Mouse (Mus musculus): ENCODE results near the gene Lgals8. TPM values are rescaled to one million over a fixed set of nuclear protein-coding genes. Genes with fewer than 3 reads are reported as not detected.

The Lgals8 gene
- polyA plus RNA-seq, 1 experiment from 2014 or later = 7.8 TPM

DNA sequence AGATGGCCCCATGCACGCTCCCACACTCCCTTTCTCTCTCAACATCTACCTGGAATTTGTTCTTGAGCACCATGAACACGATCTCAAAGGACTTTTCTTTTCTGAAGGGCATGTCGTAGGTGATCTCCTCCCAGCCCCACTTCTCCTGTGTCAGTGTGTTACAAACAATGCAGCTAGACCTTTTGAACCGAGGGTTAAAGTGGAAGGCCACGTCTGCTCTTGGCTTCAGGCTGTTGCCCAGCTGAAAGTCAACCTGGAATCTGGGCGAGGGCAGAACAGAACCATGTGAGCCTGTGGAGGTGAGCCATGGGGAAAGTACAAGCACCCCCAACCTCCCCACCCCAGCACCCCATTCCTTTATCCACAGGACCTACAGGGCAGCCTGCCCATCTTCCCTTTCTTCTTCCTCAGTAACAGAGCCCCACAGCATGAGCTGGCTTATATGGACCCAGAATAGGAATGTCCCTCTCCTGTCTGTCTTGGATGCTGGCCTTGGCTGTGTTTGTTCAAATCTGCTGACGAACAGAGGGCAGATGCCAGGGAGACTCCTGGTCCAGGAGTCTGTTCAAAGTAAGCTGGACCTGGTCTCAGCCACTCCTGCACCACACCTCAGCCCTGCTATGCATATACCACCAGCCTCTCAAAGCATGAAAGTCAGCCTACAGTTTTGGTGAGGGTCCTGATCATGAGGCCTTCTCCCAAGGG is 9.9 kb downstream of the Lgals8 start:
- WGBS = 82% methylated on average over 7 of the region's 7 CpGs
- DNase-seq (ENCODE audit: low spot score) = no peak
- H3K4me1 ChIP-seq = no peaks in the 10 kb centered on the region
- no peak overlapping the region for H3K4me3 ChIP-seq
- no peaks in the 10 kb centered on the region for H3K27me3 ChIP-seq (ENCODE audit: low read depth, poor library complexity, severe bottlenecking)
- no peak overlapping the region for H3K27ac ChIP-seq (replicated peaks)
- no peaks in the 10 kb centered on the region for H3K9me3 ChIP-seq (replicated peaks)
- no peaks in the 10 kb centered on the region for H3K36me3 ChIP-seq

DNA sequence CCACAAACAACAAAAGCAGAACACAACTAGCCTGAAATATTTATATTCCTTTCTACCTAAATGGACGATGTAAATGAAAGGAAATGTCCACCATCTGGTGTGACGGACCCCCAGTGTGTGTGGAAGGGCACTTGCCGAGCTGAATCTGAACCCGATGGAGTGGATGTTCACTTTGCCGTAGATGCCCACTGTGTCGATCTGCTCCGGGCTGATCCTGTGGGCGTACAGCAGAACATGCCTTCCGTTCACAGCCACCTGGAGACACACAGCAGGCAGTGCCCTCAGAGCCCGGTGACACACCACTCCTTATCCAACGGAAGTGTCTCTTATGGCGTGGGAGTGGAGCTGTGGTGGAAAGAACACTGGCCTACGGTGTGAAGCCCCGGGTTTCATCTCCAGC is 11.6 kb downstream of the Lgals8 start:
- Histone ChIP-seq H3K4me3 (no peak overlapping the region), H3K36me3 (no peaks in the 10 kb centered on the region), H3K4me1 (no peaks in the 10 kb centered on the region), H3K27ac (replicated peaks) (no peak overlapping the region), H3K27me3 (ENCODE audit: low read depth, poor library complexity, severe bottlenecking) (no peaks in the 10 kb centered on the region), H3K9me3 (replicated peaks) (no peaks in the 10 kb centered on the region)
- 89% methylated on average over 14 of the region's 14 CpGs for WGBS
- no peak for DNase-seq (ENCODE audit: low spot score)

DNA sequence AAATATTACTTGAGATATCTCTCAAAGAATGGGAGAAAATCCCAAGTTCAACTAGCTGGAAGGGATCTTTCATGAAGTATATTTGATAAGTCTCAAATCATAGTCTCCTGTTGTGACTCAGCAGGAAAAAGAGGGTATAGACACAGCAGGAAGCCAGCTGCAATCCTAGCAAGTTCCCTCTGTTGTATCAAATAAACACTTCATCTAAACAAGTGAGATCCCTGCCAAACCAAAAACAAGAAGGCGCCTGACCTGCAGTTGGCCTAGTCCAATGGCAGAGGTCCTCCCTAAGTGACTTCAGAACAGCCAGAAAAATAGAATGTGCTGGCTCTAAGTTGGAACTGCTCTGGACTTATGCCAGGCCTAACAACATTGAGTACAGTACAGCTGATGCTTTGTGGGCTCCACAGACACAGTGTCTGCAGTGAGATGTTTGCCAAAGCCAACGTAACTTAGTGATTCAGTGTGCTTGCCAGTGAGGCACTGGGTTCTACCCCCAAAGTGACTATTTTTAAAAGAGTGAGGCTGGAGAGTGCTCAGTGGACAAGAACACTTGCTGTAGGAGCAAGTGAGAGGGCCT is 22.6 kb downstream of the Lgals8 start:
- DNase-seq (ENCODE audit: low spot score) = no peak

DNA sequence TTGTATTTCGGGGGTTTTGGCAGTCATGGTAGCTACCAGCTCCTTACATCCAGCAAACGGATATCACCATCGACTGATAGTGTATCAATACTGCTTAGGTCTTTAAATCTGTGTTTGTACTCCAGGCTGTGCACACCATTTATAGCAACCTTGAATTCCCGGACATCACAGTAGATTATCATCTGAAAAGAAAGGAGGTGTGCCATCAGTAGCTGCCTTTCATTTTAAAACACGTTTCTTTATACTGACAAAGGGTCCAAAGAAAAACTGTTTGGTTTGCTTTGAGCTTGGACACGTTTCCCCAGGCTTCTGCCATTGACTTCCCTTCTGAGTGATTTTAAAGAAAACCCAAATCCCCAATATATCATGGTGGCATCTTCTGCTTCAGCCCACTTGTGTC is 23.9 kb downstream of the Lgals8 start:
- peaks cover 57% of the 10 kb centered on the region for H3K36me3 ChIP-seq
- WGBS = 93% methylated on average over 6 of the region's 6 CpGs
- H3K27ac ChIP-seq (replicated peaks) = no peak overlapping the region
- no peak for DNase-seq (ENCODE audit: low spot score)
- no peaks in the 10 kb centered on the region for H3K27me3 ChIP-seq (ENCODE audit: low read depth, poor library complexity, severe bottlenecking)
- no peaks in the 10 kb centered on the region for H3K9me3 ChIP-seq (replicated peaks)
- no peak overlapping the region for H3K4me3 ChIP-seq
- no peaks in the 10 kb centered on the region for H3K4me1 ChIP-seq

More for the DNA sequence above, 22.6 kb downstream of the Lgals8 start:
- Histone ChIP-seq H3K27ac (replicated peaks) (no peak overlapping the region), H3K27me3 (ENCODE audit: low read depth, poor library complexity, severe bottlenecking) (no peaks in the 10 kb centered on the region), H3K9me3 (replicated peaks) (no peaks in the 10 kb centered on the region), H3K4me3 (no peak overlapping the region), H3K36me3 (peaks cover 46% of the 10 kb centered on the region), H3K4me1 (no peaks in the 10 kb centered on the region)
- 89% methylated on average over 2 of the region's 2 CpGs for WGBS

DNA sequence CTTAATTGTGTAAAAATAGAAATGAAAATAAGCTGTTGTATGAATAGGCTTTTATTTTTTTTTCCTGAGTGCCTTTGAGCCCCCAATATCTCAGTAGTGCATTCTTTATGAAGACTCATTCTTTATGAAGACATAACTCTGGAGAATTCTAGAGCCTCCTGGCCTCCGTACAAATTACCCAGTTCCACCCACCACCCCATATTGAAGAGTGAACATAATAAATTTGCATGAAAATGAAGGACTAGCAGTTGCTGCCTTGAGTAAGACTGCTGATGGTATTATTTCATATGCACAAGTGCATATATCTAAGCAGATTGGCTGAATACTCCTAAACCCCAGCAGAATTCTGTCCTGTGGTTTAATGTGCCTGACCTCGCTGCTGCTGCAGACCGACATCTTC is 25.2 kb downstream of the Lgals8 start:
- 94% methylated on average over 3 of the region's 3 CpGs for WGBS
- H3K4me3 ChIP-seq = no peak overlapping the region
- no peaks in the 10 kb centered on the region for H3K9me3 ChIP-seq (replicated peaks)
- DNase-seq (ENCODE audit: low spot score) = no peak
- H3K4me1 ChIP-seq = no peaks in the 10 kb centered on the region
- H3K27ac ChIP-seq (replicated peaks) = no peak overlapping the region
- peaks cover 69% of the 10 kb centered on the region for H3K36me3 ChIP-seq
- no peaks in the 10 kb centered on the region for H3K27me3 ChIP-seq (ENCODE audit: low read depth, poor library complexity, severe bottlenecking)

DNA sequence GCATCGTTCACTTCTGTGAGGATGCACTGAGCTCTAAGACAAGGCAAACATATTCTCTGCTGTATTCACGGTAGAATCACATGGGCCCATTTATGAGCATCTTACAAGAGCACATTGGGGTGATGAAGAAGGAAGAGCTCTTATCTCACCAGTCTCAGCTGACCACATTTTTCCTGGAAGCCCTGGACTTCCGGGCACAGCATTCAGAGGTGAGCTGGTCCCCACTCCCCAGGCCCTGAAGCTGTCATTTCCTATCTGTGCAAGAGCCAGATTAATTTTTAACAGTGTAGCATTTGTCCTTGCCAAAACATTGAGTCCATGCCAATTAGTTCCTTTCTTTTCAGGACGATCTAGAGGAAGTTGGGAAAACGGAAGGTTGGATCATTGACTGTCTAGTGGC is 30.9 kb downstream of the Lgals8 start:
- DNase-seq (ENCODE audit: low spot score) = no peak
- no peak overlapping the region for H3K27ac ChIP-seq (replicated peaks)
- H3K4me3 ChIP-seq = no peak overlapping the region
- H3K9me3 ChIP-seq (replicated peaks) = no peaks in the 10 kb centered on the region
- H3K36me3 ChIP-seq = peaks cover 99% of the 10 kb centered on the region
- H3K27me3 ChIP-seq (ENCODE audit: low read depth, poor library complexity, severe bottlenecking) = no peaks in the 10 kb centered on the region
- no peaks in the 10 kb centered on the region for H3K4me1 ChIP-seq
- 92% methylated on average over 5 of the region's 5 CpGs for WGBS

DNA sequence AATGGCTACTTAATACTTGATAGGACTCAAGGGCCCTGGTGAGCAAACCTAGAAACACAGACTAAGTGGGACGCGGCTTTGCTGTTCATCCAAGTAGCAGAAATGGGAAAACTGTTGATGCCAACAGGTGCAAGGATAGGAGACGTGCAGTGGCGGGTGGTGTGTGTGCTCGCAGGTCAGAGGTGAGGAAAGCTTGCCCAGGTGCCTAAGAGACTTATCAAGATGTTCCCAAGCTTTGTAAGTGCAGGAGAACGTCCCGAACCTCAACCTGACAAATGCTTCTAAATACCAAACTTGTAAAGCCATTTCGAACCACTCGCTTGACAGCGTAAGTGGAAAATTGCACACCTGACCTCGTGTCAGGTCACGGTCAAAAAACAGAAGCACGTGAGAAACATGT is 36.2 kb downstream of the Lgals8 start:
- no peaks in the 10 kb centered on the region for H3K27me3 ChIP-seq (ENCODE audit: low read depth, poor library complexity, severe bottlenecking)
- H3K36me3 ChIP-seq = peaks cover 100% of the 10 kb centered on the region
- H3K4me3 ChIP-seq = no peak overlapping the region
- WGBS = 95% methylated on average over 13 of the region's 13 CpGs
- no peaks in the 10 kb centered on the region for H3K9me3 ChIP-seq (replicated peaks)
- no peaks in the 10 kb centered on the region for H3K4me1 ChIP-seq
- DNase-seq (ENCODE audit: low spot score) = no peak
- H3K27ac ChIP-seq (replicated peaks) = no peak overlapping the region

DNA sequence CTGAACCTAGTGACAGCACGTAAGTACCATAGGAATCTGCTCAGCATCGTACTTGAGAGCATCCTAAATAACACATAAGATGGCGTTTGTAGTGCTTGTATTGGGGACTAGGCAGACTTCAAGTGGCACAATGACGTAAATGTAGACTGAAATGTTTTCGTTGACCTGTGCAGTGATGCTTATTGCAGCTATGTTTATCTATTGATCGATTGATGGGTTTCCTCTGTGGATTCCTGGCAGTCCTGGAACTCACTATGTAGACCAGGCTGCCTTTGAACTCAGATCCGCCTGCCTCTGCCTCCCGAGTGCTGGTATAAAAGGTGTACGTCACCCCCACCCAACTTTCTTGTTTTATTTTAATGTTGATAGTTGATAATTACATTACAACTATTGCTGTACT is 44.1 kb downstream of the Lgals8 start:
- DNase-seq (ENCODE audit: low spot score) = no peak
- Histone ChIP-seq H3K4me3 (no peak overlapping the region), H3K27ac (replicated peaks) (no peak overlapping the region), H3K9me3 (replicated peaks) (no peaks in the 10 kb centered on the region), H3K36me3 (peaks cover 100% of the 10 kb centered on the region), H3K4me1 (no peaks in the 10 kb centered on the region), H3K27me3 (ENCODE audit: low read depth, poor library complexity, severe bottlenecking) (no peaks in the 10 kb centered on the region)
- 95% methylated on average over 9 of the region's 9 CpGs for WGBS

DNA sequence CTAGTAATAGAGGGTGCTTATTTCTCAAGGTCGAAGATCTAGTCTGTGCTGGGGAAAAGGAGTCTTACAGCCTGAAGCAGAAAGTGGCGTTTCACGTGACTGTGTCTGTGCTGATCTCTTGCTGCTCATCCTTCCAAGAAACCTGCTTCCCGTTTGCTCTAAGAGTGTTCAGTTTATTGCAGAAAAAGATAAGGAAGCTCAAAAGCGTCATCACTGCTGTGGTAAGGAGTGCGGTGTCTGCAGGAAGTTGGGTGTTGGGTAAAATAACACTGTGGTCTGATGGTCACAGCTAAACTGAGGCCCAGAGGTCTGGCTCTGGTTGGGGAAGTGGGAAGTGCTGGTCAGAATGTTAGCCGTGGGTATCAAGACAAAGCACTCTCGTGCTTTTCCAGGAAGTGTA is 52.7 kb downstream of the Lgals8 start:
- Histone ChIP-seq H3K4me1 (no peaks in the 10 kb centered on the region), H3K27ac (replicated peaks) (no peak overlapping the region), H3K36me3 (peaks cover 95% of the 10 kb centered on the region), H3K4me3 (no peak overlapping the region), H3K9me3 (replicated peaks) (no peaks in the 10 kb centered on the region), H3K27me3 (ENCODE audit: low read depth, poor library complexity, severe bottlenecking) (no peaks in the 10 kb centered on the region)
- no peak for DNase-seq (ENCODE audit: low spot score)
- 92% methylated on average over 8 of the region's 8 CpGs for WGBS

DNA sequence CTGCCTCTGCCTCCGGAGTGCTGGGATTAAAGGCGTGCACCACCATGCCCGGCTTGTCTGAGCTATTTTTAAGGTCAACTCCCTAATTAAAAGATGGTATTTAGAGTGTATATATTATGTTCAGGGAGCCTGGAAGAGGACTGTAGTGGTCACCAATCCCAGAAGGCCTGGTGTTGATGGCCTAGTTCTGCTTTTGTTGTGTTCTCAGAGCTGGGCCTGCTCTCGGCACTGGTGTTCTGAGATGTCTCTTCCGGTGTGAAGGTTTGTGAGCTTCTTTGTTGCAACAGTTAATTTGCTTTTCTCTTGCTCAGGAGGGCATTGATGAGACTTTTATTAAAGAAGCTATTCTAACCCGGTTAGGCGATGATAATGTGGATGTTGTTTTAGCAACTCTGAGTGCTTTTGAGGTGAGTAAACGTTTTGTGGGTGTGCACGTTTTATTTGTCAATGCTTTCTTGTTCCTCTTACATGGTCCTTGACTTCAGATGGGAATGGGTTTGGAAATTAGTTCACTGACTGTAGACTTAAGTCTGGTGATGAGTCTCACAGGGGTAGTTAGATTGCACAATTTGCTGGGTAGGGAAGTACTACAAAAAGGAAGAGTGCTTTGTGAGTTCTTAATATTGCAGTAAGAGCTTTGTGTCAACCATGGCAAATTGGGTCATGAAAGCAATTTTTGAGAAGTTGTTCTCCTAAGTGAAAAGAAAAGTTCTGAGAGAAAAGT is 56.2 kb downstream of the Lgals8 start:
- Histone ChIP-seq H3K9me3 (replicated peaks) (no peaks in the 10 kb centered on the region), H3K27me3 (ENCODE audit: low read depth, poor library complexity, severe bottlenecking) (no peaks in the 10 kb centered on the region), H3K27ac (replicated peaks) (no peak overlapping the region), H3K36me3 (peaks cover 93% of the 10 kb centered on the region), H3K4me3 (no peak overlapping the region), H3K4me1 (no peaks in the 10 kb centered on the region)
- DNase-seq (ENCODE audit: low spot score) = no peak
- 95% methylated on average over 9 of the region's 9 CpGs for WGBS

DNA sequence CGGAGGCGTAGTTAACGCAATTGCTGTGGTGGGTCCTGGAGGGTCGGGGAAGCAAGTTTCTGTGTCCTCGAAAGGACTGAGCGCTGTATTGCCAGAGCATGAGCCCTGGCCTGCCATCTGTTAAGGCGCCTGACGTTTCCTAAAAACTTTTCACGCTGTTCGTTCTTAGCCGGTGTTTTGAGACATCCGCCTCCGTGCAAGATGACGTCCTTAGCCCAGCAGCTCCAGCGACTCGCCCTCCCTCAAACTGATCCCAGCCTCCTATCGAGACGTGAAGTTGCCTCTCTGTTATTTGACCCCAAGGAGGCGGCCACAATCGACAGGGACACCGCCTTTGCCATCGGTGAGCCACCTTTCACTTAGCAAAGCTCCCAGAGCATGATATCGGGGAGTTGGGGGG is 69.2 kb downstream of the Lgals8 start:
- Histone ChIP-seq H3K27me3 (ENCODE audit: low read depth, poor library complexity, severe bottlenecking) (peaks cover 15% of the 10 kb centered on the region), H3K27ac (replicated peaks) (peak overlapping the region; percentile 64), H3K4me3 (peak overlapping the region; percentile 92), H3K36me3 (peaks cover 34% of the 10 kb centered on the region), H3K9me3 (replicated peaks) (no peaks in the 10 kb centered on the region), H3K4me1 (peaks cover 13% of the 10 kb centered on the region)
- DNase-seq (ENCODE audit: low spot score) = no peak
- WGBS = under 1% methylated on average over 23 of the region's 23 CpGs

DNA sequence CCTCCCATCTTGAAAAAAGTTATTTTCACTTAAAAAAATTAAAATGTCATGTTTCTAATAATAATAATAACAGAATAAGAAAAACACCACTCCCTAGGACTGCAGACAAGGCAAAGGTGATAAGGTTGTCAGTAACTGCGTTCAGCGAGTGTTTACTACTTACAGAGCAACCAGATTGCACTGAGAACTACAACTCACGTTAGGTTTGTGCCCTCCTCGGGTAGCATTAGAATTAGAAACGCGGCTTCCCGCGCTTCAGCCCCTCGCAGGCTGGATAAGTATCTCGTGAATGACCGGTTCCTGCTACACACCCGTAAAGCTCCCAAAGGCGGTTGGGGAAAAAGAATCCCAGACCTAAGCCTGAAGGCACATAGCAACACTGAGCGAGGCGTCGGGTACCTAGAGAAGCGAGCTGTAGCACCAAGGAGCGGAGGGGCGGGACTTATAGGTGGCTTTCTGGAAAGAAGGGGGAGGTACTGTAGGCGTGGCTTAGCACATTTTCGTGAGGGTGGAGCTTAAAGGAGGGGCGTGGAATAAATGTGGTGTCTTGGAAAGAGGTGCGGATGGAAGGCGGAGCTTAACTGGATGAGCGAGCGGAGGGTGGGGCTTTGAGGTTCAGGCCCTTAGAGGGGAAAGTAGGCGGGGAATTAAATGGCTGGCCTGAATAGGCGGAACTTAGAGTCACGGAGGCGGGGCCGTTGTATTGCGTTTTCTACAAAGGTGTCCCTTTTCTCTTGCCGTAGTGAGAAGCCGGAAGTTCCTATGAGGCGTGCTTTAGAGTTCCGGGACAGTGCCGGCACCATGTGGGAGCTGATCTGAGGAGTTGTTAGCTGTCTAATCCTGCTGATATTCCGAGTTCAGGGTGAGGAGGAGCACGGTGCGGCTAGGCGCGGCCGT is 69.9 kb downstream of the Lgals8 start, which contains the start of gene Heatr1:
TSS of gene Heatr1 (plus strand) at position 419 of the 897 bp plus-strand sequence.
- peak within 1 kb of the TSS; percentile 78 for H3K27ac ChIP-seq (replicated peaks)
- under 1% methylated on average over 43 of the region's 43 CpGs for WGBS
- DNase-seq (ENCODE audit: low spot score) = peak; percentile 95
- peak within 1 kb of the TSS; percentile 92 for H3K4me3 ChIP-seq
- H3K9me3 ChIP-seq (replicated peaks) = no peaks in the 10 kb centered on the region
- H3K27me3 ChIP-seq (ENCODE audit: low read depth, poor library complexity, severe bottlenecking) = peaks cover 15% of the 10 kb centered on the region
- peaks cover 27% of the 10 kb centered on the region for H3K36me3 ChIP-seq
- H3K4me1 ChIP-seq = peaks cover 13% of the 10 kb centered on the region
